Mouse (Mus musculus): Measurements from ENCODE around the gene Jmjd6.

Gene Jmjd6

GRCm38 (mm10) chr11:116822215-116822614, 21.0 kb downstream of the Jmjd6 start:
- no peak for DNase-seq

GRCm38 (mm10) chr11:116821057-116821940, 21.9 kb downstream of the Jmjd6 start:
- no peak for DNase-seq

GRCm38 (mm10) chr11:116819932-116820593, 23.2 kb downstream of the Jmjd6 start:
- DNase-seq = no peak

- no peak for DNase-seq
These were observed 24.5 kb downstream of the Jmjd6 start for GRCm38 (mm10) chr11:116818722-116819121.

- DNase-seq = no peak
These were observed 25.7 kb downstream of the Jmjd6 start for GRCm38 (mm10) chr11:116817567-116817966.

- DNase-seq = no peak
These were observed 26.5 kb downstream of the Jmjd6 start for GRCm38 (mm10) chr11:116816769-116817168.

- DNase-seq = no peak
These were observed 28.3 kb downstream of the Jmjd6 start for GRCm38 (mm10) chr11:116814884-116815415.

- peak; percentile 52 to 58 for DNase-seq
These were observed 29.0 kb downstream of the Jmjd6 start for GRCm38 (mm10) chr11:116814076-116814883.

GRCm38 (mm10) chr11:116813610-116814009, 29.6 kb downstream of the Jmjd6 start:
- DNase-seq = no peak

- DNase-seq = no peak
These were observed 30.3 kb downstream of the Jmjd6 start for GRCm38 (mm10) chr11:116812793-116813529.

- peak; percentile 42 to 46 for DNase-seq
These were observed 32.0 kb downstream of the Jmjd6 start for GRCm38 (mm10) chr11:116810983-116811901.

- DNase-seq = no peak
These were observed 32.7 kb downstream of the Jmjd6 start for GRCm38 (mm10) chr11:116810528-116810927.

GRCm38 (mm10) chr11:116809520-116809919, 33.7 kb downstream of the Jmjd6 start:
- no peak for DNase-seq

- DNase-seq = no peak
These were observed 34.3 kb downstream of the Jmjd6 start for GRCm38 (mm10) chr11:116808811-116809395.

- peak; percentile 84 for DNase-seq
These were observed 35.2 kb downstream of the Jmjd6 start for GRCm38 (mm10) chr11:116807938-116808606.

GRCm38 (mm10) chr11:116807526-116807925, 35.7 kb downstream of the Jmjd6 start:
- DNase-seq = no peak

- DNase-seq = no peak
These were observed 36.1 kb downstream of the Jmjd6 start for GRCm38 (mm10) chr11:116807116-116807515.

GRCm38 (mm10) chr11:116806136-116807071, 36.8 kb downstream of the Jmjd6 start:
- DNase-seq = no peak

- DNase-seq = no peak
These were observed 40.5 kb downstream of the Jmjd6 start for GRCm38 (mm10) chr11:116802709-116803108.

Data from B cell, adult 2 months (primary cell).